Mouse (Mus musculus) liver, embryonic 14.5 days (tissue): ENCODE measurements around the gene Nat8f6. TPM values are rescaled to one million over a fixed set of nuclear protein-coding genes. Genes with fewer than 3 reads are reported as not detected.
"Not testable (repeated sequence)": the region's sequence is repeated elsewhere in the genome, so short reads cannot be mapped to it uniquely, and the experiment has no call there.

Experiments used
- ATAC-seq: fragments of 200-750 bp; cut with Nextera tagmentation; 2 replicates; pipeline ENCODE4 v1.8.0; 2017; ENCODE audit warnings: moderate number of reproducible peaks, mild to moderate bottlenecking, moderate library complexity; ENCODE audit not compliant: insufficient read depth
- DNase-seq, 3 experiments: peaks; one replicate each; pipeline ENCODE4 v3.0.0-alpha.2; 2012 to 2013; ENCODE audit warnings: low read depth in 3 of 3, low spot score in 3 of 3
- H3K27ac ChIP-seq: fragments of 300-500 bp; sonication (generic); 2 replicates; pipeline ENCODE4 v1.5.1; 2014; ENCODE audit warnings: moderate library complexity, mild to moderate bottlenecking, control low read depth, inconsistent platforms
- H3K27me3 ChIP-seq: fragments of 300-500 bp; sonication (generic); 2 replicates; pipeline ENCODE4 v1.6.1; 2014; ENCODE audit warnings: mild to moderate bottlenecking, low read length, moderate library complexity; ENCODE audit not compliant: control insufficient read depth, insufficient read depth
- H3K36me3 ChIP-seq: fragments of 300-500 bp; sonication (generic); replicated peaks from 2 replicates; pipeline ENCODE4 v1.6.1; 2014; ENCODE audit warnings: low read depth; ENCODE audit not compliant: control insufficient read depth, insufficient read depth
- H3K4me1 ChIP-seq, 2 experiments: fragments of 200-500 bp in 1 of 2; fragments of 300-500 bp in 1 of 2; sonication (generic) in 1 of 2; replicated peaks; 2 replicates each; pipeline ENCODE4 v1.6.1; 2012 to 2014; ENCODE audit warnings: antibody characterized with exemption in 1 of 2, inconsistent platforms in 1 of 2, low read length in 1 of 2; ENCODE audit not compliant: control insufficient read depth in 2 of 2, insufficient read depth in 2 of 2
- H3K4me2 ChIP-seq: fragments of 300-500 bp; sonication (generic); 2 replicates; pipeline ENCODE4 v1.6.1; 2014; ENCODE audit warnings: low read depth, mild to moderate bottlenecking, control low read depth, moderate library complexity
- H3K4me3 ChIP-seq, 2 experiments: fragments of 200-500 bp in 1 of 2; fragments of 300-500 bp in 1 of 2; sonication (generic) in 1 of 2; 2 replicates each; pipeline ENCODE4 v1.5.1; 2012 to 2014; ENCODE audit warnings: low read depth in 2 of 2, low read length in 2 of 2, mild to moderate bottlenecking in 2 of 2, control low read depth in 1 of 2, inconsistent platforms in 1 of 2, moderate library complexity in 1 of 2; ENCODE audit not compliant: insufficient read depth in 1 of 2
- H3K9ac ChIP-seq: fragments of 300-500 bp; sonication (generic); replicated peaks from 2 replicates; pipeline ENCODE4 v1.6.1; 2014; ENCODE audit warnings: mild to moderate bottlenecking, control low read depth, moderate library complexity
- H3K9me3 ChIP-seq: fragments of 300-500 bp; sonication (generic); 2 replicates; pipeline ENCODE4 v1.6.1; 2016; ENCODE audit warnings: low read length, mixed read lengths; ENCODE audit not compliant: control insufficient read depth
- CTCF ChIP-seq: IDR thresholded peaks from 2 replicates; pipeline ENCODE4 v1.5.1; 2016; ENCODE audit warnings: antibody characterized with exemption, low read depth, control low read depth
- EP300 ChIP-seq: IDR thresholded peaks from 2 replicates; pipeline ENCODE4 v1.6.1; 2016; ENCODE audit warnings: antibody characterized with exemption, low read depth
- WGBS: fragments of 180-500 bp; shearing (Covaris S2); extraction: QIAGEN DNeasy Blood & Tissue Kit; methylation state at CpG from one replicate; pipeline ENCODE4 v1.1.7; 2014; ENCODE audit not compliant: insufficient replicate concordance; 5-methylcytosine and 5-hydroxymethylcytosine counted together
- polyA plus RNA-seq, 2 experiments: library from polyadenylated mRNA; depleted of rRNA in 1 of 2; stranded (reverse) in 1 of 2; unstranded in 1 of 2; fragments of >200 nt; fragmentation: Nextera tagmentation in 1 of 2; extraction: Ambion mirVana in 1 of 2; gene quantifications; 2 replicates each; pipeline versions ENCODE4 v1.2.1 to v1.2.3; 2012 to 2014

Gene Nat8f6
- polyA plus RNA-seq, 2 experiments: not detected

DNA sequence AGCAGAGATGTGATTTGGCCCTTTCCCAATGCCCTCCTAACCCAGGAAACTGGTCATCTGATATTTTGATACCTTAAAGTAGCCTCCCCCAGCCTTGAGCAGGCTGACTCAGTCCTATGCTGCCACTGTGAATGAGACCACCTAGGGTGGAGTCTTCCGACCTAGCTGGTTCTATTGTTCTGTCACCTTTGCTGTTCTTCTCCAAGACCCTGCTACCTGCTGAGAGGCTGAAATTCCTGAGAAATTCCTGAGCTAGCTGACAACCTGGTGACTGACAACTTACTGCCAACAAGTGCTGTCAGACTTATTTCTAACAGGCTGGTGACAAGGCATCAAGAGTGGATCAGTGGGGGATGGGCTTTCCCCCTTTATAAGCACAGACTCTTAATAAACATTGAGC is 2.4 kb downstream of the Nat8f6 start:
- ATAC-seq (no peak), DNase-seq (no peak)
- Histone ChIP-seq H3K27ac (no peak overlapping the region), H3K36me3 (no peaks in the 10 kb centered on the region), H3K4me1 (no peaks in the 10 kb centered on the region), H3K4me2 (no peak overlapping the region), H3K9ac (no peak overlapping the region), H3K27me3 (no peaks in the 10 kb centered on the region), H3K9me3 (no peaks in the 10 kb centered on the region), H3K4me3 (no peak overlapping the region)
- no peak for TF ChIP-seq EP300
- TF ChIP-seq CTCF: no peak
- 33% methylated on average over 1 of the region's 1 CpGs for WGBS

DNA sequence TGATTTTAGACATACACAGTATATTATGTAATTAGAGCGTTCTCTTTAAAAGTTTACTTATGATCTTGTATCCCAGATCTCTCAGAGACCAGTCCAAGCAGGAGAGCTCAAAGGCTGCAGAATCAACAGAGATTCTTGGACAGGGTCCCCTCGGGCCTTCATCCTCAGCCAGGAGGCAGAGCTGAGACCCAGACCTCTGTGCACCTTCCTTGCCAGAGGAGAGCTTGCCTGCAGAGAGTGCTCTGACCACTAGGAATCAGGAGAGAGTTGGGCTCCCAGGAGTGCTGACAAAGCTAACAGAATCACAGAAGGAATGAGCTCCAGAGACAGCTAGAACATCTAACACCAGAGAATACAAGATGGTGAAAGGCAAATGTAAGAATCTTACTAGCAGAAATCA is 7.4 kb downstream of the Nat8f6 start:
- H3K9ac ChIP-seq: no peak overlapping the region
- ATAC-seq: no peak
- 42% methylated on average over 2 of the region's 2 CpGs for WGBS
- H3K4me2 ChIP-seq: no peak overlapping the region
- no peak for DNase-seq
- H3K27ac ChIP-seq: no peak overlapping the region
- H3K9me3 ChIP-seq: no peaks in the 10 kb centered on the region
- no peaks in the 10 kb centered on the region for H3K4me1 ChIP-seq
- H3K4me3 ChIP-seq: no peak overlapping the region
- H3K36me3 ChIP-seq: no peaks in the 10 kb centered on the region
- TF ChIP-seq CTCF (no peak), EP300 (no peak)
- no peaks in the 10 kb centered on the region for H3K27me3 ChIP-seq

DNA sequence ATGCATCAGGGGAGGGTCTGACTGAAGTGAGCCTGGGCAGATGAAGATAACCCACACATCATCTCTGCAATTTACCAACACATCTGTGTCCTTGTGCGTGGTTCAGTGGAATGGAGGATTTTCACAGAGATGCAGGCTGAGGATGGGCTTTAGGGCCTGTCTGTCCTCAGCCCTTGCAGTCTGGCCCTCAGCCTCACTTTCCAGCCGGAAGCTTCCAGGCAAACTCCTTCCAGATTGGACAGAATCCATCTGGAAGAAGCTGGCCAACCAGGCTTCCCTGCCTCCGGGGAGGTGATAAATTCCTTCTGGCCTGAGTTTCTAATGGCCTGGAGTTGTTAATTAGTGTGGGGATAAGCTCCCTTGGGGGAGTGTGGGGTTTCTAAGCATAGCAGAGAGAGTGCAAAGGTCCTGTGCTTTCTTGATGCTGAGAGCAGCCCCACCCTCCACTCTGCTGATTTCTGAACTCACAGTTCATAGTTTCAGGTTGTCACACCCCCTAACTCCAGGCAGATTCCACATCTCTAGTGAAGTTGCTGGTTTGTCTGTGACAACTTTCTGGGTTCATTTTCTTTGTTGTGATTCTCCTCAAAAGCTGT is 9.7 kb downstream of the Nat8f6 start:
- not testable (repeated sequence) for H3K4me1 ChIP-seq, H3K9me3 ChIP-seq, H3K27ac ChIP-seq, H3K36me3 ChIP-seq, H3K4me2 ChIP-seq, H3K9ac ChIP-seq, ATAC-seq, DNase-seq, H3K27me3 ChIP-seq, H3K4me3 ChIP-seq
- WGBS: 46% methylated on average over 3 of the region's 3 CpGs

DNA sequence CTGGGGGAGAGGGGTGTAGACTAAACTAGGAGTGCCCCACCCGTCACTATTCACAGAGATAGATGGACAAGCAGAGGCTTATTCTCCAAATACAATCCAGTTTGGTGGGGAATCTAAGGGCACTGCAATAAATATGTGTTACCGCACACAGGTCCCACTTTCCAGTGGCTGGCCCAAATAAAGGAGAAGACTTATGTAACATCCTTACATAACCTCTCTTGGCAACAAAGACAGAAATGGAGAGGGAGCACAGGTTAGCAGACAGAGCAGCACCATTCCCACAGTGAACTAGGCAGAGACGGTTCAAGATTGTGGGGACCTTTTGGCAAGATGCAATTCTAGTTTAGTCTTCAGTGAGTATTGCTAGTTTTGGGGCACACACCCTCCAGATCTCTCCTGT is 10.2 kb downstream of the Nat8f6 start:
- not testable (repeated sequence) for H3K9me3 ChIP-seq, H3K9ac ChIP-seq, H3K36me3 ChIP-seq, H3K4me2 ChIP-seq, DNase-seq, H3K4me3 ChIP-seq, H3K27me3 ChIP-seq, ATAC-seq, H3K27ac ChIP-seq, H3K4me1 ChIP-seq
- WGBS: 55% methylated on average over 2 of the region's 3 CpGs

DNA sequence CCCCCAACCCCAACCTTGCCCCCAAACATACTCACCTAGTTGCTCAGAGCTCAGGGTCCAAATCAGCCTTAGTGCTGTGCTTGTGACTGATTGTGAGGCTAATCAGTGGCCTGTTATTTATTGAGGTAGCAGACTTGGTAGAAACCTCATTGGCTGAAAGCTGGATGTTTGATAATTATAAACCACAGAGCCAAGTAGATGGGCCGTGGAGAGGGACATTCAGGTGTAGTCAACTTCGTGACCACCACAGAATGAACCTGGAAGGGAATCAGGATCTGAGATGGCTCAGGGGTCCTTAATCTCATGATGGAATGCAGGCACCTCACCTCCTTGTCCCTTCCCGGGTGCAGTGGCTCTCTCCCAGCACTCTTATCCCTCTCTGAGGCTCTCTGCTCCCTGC is 11.0 kb downstream of the Nat8f6 start:
- H3K4me3 ChIP-seq, H3K9me3 ChIP-seq, ATAC-seq, H3K9ac ChIP-seq, H3K36me3 ChIP-seq, DNase-seq, H3K27me3 ChIP-seq, H3K27ac ChIP-seq, H3K4me1 ChIP-seq, H3K4me2 ChIP-seq: not testable (repeated sequence)
- 39% methylated on average over 2 of the region's 3 CpGs for WGBS

DNA sequence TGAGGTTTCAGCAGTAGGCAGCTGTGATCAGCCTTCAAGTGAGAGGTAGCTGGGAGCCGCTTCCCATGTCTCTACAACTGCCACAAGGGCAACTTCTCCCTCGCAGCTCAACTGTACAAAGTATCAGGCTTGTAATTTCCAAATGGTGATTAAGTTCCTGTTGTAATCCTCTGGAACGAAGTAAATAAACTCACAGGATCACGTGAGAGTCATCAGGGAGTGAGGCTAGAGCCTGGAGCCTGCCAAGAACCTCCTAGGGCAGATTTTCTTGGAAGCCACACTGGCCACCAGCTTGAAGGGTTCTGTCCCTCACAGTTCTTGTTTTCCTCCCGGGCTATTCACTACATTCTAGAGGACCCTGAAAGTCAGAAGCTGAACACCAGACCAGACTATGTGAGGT is 17.6 kb downstream of the Nat8f6 start:
- not testable (repeated sequence) for H3K27ac ChIP-seq, H3K4me2 ChIP-seq, H3K27me3 ChIP-seq, H3K36me3 ChIP-seq, H3K9ac ChIP-seq, H3K4me3 ChIP-seq, H3K4me1 ChIP-seq, ATAC-seq, H3K9me3 ChIP-seq, DNase-seq
- 44% methylated on average over 5 of the region's 5 CpGs for WGBS

DNA sequence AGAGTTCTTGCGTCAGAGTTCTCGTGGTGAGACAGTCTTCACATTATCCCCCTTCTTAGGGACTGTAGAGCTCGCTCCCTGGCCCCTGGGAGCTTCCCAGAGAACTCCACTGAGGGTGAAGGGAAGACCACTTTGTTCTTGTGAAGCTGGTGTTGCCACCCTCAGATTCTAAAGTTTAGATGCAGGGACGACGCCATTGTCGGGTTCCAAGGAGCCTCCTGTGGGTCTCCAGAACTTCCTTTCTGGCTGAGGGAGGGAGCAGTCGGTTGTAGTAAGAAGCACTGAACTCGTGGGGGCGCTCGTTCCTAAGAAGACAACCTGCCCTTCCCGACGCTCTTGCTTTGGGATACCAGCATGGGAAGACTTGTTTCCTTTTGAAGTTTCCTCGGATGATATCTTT is 55.2 kb downstream of the Nat8f6 start, which contains the start of gene Nat8f3:
Gene Nat8f3 (minus strand): TSS at position 223 of the 400 bp plus-strand sequence.
- 46% methylated on average over 13 of the region's 13 CpGs for WGBS

More for the DNA sequence above, 55.2 kb downstream of the Nat8f6 start, which contains the start of gene Nat8f3:
- H3K9ac ChIP-seq, DNase-seq, H3K27ac ChIP-seq, H3K9me3 ChIP-seq, H3K4me1 ChIP-seq, ATAC-seq, H3K4me3 ChIP-seq, H3K27me3 ChIP-seq, H3K36me3 ChIP-seq, H3K4me2 ChIP-seq: not testable (repeated sequence)
